Mouse (Mus musculus): ENCODE results near the gene Mov10l1. TPM values are rescaled to one million over a fixed set of nuclear protein-coding genes. Genes with fewer than 3 reads are reported as not detected.

The Mov10l1 gene
- polyA plus RNA-seq, 1 experiment from 2014 or later = 69.4 TPM

DNA sequence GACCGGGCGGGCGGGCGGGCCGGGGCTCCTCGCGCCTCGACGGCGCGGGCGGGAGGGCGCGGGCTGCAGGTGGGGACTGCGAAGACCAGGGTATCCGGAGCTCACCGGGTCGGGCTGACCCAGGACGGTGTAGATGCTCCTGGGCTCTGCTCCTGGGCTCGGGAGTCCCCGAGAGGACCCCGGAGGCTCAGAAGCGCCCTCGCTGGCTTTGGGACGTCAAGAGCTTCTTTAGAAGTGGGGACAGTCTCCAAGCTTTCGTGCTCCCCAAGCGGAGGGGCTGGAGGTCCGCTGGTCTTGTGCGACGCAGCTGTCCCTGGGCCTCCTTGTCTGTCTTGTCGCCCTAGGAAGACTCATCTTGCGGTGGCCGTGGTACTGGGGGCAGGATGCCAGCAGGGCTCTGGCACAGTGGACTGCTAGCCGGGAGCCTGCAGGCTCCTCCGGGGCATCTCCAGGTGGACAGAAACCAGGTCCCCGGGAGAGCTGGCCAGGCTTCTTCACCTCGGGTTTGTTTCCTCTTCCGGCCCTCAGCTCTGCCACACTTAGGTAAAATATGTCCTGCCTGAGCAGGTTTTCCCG lies 93.5 kb downstream of the Mov10l1 start:
- Histone ChIP-seq H3K9ac (peak overlapping the region; percentile 84), H3K4me2 (peak overlapping the region; percentile 87), H3K27ac (peak overlapping the region; percentile 97), H3K4me3 (peak overlapping the region; percentile 77), H3K27me3 (no peaks in the 10 kb centered on the region), H3K9me3 (replicated peaks) (no peaks in the 10 kb centered on the region), H3K4me1 (replicated peaks) (peaks cover 49% of the 10 kb centered on the region), H3K36me3 (peaks cover 4% of the 10 kb centered on the region; the same call in 1 of the 2 replicates)
- WGBS = under 1% methylated on average over 36 of the region's 39 CpGs
- ATAC-seq (replicated peaks; ENCODE audit: insufficient number of reproducible peaks, insufficient read depth, low FRiP score, low read depth) = peak; percentile 9

DNA sequence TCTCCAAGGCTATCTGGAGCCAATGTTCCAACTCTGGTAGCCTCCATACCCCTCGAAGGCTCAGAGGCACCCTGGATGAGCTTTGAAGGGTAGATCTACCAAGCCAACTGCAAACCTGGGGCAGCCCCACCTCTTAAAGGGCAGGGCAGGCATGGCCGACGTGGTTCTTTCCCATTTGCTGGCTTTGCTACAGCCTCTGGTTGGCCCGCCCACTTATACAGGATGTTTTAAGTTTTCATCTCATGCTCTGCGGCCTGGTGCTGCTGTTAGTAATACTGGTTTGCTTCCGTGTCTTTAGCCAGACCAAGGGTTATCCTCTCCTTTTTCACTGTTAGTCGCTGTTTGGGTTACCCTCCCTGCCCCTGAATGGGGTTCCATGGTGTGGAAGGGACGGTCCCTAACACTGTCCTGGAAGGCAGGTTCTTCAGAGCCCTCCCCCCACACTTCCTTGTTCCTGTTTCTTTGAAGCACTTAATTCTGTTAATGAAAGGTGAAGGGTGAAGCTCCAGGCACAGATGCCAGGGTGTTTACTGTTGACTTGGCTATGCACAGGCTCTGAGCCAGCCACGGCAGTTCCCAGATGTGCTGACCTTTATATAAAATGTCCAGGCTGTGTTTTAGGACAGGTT lies 95.6 kb downstream of the Mov10l1 start:
- peaks cover 44% of the 10 kb centered on the region for H3K4me1 ChIP-seq (replicated peaks)
- no peak for ATAC-seq (replicated peaks; ENCODE audit: insufficient number of reproducible peaks, insufficient read depth, low FRiP score, low read depth)
- peak overlapping the region; percentile 77 for H3K4me3 ChIP-seq
- H3K9ac ChIP-seq = peak overlapping the region; percentile 84; the same call in 1 of the 2 replicates
- H3K36me3 ChIP-seq = peaks cover 24% of the 10 kb centered on the region
- 54% methylated on average over 9 of the region's 9 CpGs for WGBS
- no peaks in the 10 kb centered on the region for H3K9me3 ChIP-seq (replicated peaks)
- H3K4me2 ChIP-seq = peak overlapping the region; percentile 87
- no peaks in the 10 kb centered on the region for H3K27me3 ChIP-seq
- H3K27ac ChIP-seq = peak overlapping the region; percentile 13; the same call in 1 of the 2 replicates

DNA sequence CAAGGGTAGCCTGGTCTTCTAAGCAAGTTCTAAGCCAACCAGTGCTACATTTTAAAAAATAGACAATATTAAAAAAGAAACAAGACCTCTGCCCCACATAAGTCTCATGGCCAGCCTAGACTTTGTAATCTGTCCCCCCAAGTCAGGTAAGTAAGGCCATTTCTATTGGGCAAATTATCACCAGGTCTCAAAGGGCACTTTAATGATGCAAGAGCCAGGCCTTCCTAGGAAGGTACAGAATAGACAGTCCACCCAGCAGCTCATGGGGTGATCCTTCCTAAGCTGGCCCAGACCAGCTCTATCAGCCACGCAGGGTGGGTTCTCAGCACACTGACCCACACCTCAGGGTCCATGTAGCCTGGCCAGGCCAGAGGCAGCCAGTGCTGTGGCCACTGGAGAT lies 101.2 kb downstream of the Mov10l1 start:
- H3K4me1 ChIP-seq (replicated peaks) = 0 out of 2 replicates have a peak, but pooled peaks cover 8% of the 10 kb centered on the region
- no peak overlapping the region for H3K4me3 ChIP-seq
- no peaks in the 10 kb centered on the region for H3K9me3 ChIP-seq (replicated peaks)
- H3K27me3 ChIP-seq = no peaks in the 10 kb centered on the region
- H3K36me3 ChIP-seq = peaks cover 54% of the 10 kb centered on the region
- H3K27ac ChIP-seq = no peak overlapping the region
- no peak overlapping the region for H3K9ac ChIP-seq
- H3K4me2 ChIP-seq = no peak overlapping the region
- no peak for ATAC-seq (replicated peaks; ENCODE audit: insufficient number of reproducible peaks, insufficient read depth, low FRiP score, low read depth)
- WGBS = 94% methylated on average over 1 of the region's 1 CpGs

GRCm38 (mm10) chr15:89084826-89085225 lies 102.1 kb downstream of the Mov10l1 start:
- H3K9me3 ChIP-seq (replicated peaks) = no peaks in the 10 kb centered on the region
- H3K4me2 ChIP-seq = no peak overlapping the region
- peaks cover 12% of the 10 kb centered on the region for H3K4me1 ChIP-seq (replicated peaks)
- ATAC-seq (replicated peaks; ENCODE audit: insufficient number of reproducible peaks, insufficient read depth, low FRiP score, low read depth) = no peak
- 87% methylated on average over 2 of the region's 2 CpGs for WGBS
- H3K4me3 ChIP-seq = no peak overlapping the region
- H3K36me3 ChIP-seq = peaks cover 54% of the 10 kb centered on the region
- no peaks in the 10 kb centered on the region for H3K27me3 ChIP-seq
- H3K27ac ChIP-seq = no peak overlapping the region
- H3K9ac ChIP-seq = no peak overlapping the region

- Histone ChIP-seq H3K27ac (peak within 1 kb of the TSS; percentile 83), H3K4me2 (peak within 1 kb of the TSS; percentile 95), H3K36me3 (peaks cover 43% of the 10 kb centered on the region), H3K4me3 (peak within 1 kb of the TSS; percentile 98), H3K4me1 (replicated peaks) (peaks cover 19% of the 10 kb centered on the region), H3K9me3 (replicated peaks) (no peaks in the 10 kb centered on the region), H3K9ac (peak within 1 kb of the TSS; percentile 94), H3K27me3 (no peaks in the 10 kb centered on the region)
- 2% methylated on average over 38 of the region's 38 CpGs for WGBS
- peak; percentile 94 for ATAC-seq (replicated peaks; ENCODE audit: insufficient number of reproducible peaks, insufficient read depth, low FRiP score, low read depth)
Observed at GRCm38 (mm10) chr15:89088607-89089247, 106.0 kb downstream of the Mov10l1 start, which contains the start of gene Selenoo. Selenoo (plus strand) TSS chr15:89089084.

GRCm38 (mm10) chr15:89089248-89090051 lies 106.7 kb downstream of the Mov10l1 start:
- peak overlapping the region; percentile 83 for H3K27ac ChIP-seq
- H3K9ac ChIP-seq = peak overlapping the region; percentile 94
- peak overlapping the region; percentile 95 for H3K4me2 ChIP-seq
- peaks cover 19% of the 10 kb centered on the region for H3K4me1 ChIP-seq (replicated peaks)
- H3K27me3 ChIP-seq = no peaks in the 10 kb centered on the region
- WGBS = 3% methylated on average over 67 of the region's 68 CpGs
- peak; percentile 63 for ATAC-seq (replicated peaks; ENCODE audit: insufficient number of reproducible peaks, insufficient read depth, low FRiP score, low read depth)
- peak overlapping the region; percentile 98 for H3K4me3 ChIP-seq
- H3K9me3 ChIP-seq (replicated peaks) = no peaks in the 10 kb centered on the region
- H3K36me3 ChIP-seq = peaks cover 43% of the 10 kb centered on the region

- WGBS = 94% methylated on average over 4 of the region's 4 CpGs
- Histone ChIP-seq H3K9ac (no peak overlapping the region), H3K27me3 (no peaks in the 10 kb centered on the region), H3K9me3 (replicated peaks) (no peaks in the 10 kb centered on the region), H3K27ac (no peak overlapping the region), H3K36me3 (peaks cover 43% of the 10 kb centered on the region), H3K4me1 (replicated peaks) (peaks cover 19% of the 10 kb centered on the region), H3K4me3 (no peak overlapping the region), H3K4me2 (peak overlapping the region; percentile 95; the same call in 1 of the 2 replicates)
- no peak for ATAC-seq (replicated peaks; ENCODE audit: insufficient number of reproducible peaks, insufficient read depth, low FRiP score, low read depth)
Observed at GRCm38 (mm10) chr15:89090662-89091061, 108.0 kb downstream of the Mov10l1 start.

GRCm38 (mm10) chr15:89092181-89092580 lies 109.5 kb downstream of the Mov10l1 start:
- Histone ChIP-seq H3K9me3 (replicated peaks) (no peaks in the 10 kb centered on the region), H3K9ac (no peak overlapping the region), H3K4me1 (replicated peaks) (peaks cover 19% of the 10 kb centered on the region), H3K27me3 (no peaks in the 10 kb centered on the region), H3K4me3 (no peak overlapping the region), H3K36me3 (peaks cover 53% of the 10 kb centered on the region), H3K4me2 (no peak overlapping the region), H3K27ac (no peak overlapping the region)
- WGBS = 77% methylated on average over 5 of the region's 5 CpGs
- ATAC-seq (replicated peaks; ENCODE audit: insufficient number of reproducible peaks, insufficient read depth, low FRiP score, low read depth) = no peak

DNA sequence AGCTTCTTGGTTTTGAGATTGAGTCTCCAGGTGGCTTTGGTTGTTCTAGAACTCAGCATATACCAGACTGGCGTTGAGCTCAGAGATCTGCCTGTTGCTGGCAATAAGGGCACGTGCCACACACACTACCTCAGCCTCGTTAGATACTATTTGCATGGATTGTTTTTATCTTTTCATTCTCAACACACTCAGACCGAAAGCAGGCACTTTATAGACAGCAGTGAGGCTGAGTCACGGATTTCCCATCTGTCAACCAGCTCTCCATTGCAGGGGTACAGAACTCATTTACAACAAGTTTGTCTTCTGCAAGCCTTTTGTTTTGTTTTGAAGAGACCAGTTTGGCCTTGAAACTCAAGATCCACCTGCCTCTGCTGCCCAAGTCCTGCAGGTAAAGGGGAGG lies 114.7 kb downstream of the Mov10l1 start:
- no peak overlapping the region for H3K9ac ChIP-seq
- 86% methylated on average over 5 of the region's 5 CpGs for WGBS
- peaks cover 99% of the 10 kb centered on the region for H3K36me3 ChIP-seq
- no peaks in the 10 kb centered on the region for H3K4me1 ChIP-seq (replicated peaks)
- no peak for ATAC-seq (replicated peaks; ENCODE audit: insufficient number of reproducible peaks, insufficient read depth, low FRiP score, low read depth)
- no peaks in the 10 kb centered on the region for H3K27me3 ChIP-seq
- H3K4me2 ChIP-seq = no peak overlapping the region
- H3K27ac ChIP-seq = no peak overlapping the region
- no peaks in the 10 kb centered on the region for H3K9me3 ChIP-seq (replicated peaks)
- no peak overlapping the region for H3K4me3 ChIP-seq

DNA sequence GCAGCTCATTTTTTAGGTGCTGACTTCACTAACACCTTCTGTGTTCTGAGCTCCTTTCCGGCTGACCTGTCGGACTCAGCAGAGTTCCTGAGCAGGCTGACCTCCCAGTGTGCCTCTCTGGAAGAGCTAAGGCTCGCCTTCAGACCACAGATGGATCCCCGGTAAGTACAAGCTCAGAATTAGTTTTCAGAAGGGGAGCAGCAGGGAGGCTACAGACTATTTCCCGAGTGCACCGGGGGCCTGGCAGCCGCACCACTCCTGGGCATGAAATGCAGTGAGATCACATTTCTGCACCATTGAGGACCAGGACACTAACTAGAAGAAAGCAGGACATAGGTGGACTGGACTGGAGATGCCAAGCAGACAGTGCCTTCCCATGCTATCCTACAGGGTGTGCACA lies 115.9 kb downstream of the Mov10l1 start:
- Histone ChIP-seq H3K4me3 (no peak overlapping the region), H3K27me3 (no peaks in the 10 kb centered on the region), H3K4me2 (no peak overlapping the region), H3K9me3 (replicated peaks) (no peaks in the 10 kb centered on the region), H3K9ac (no peak overlapping the region), H3K36me3 (peaks cover 91% of the 10 kb centered on the region), H3K4me1 (replicated peaks) (no peaks in the 10 kb centered on the region), H3K27ac (no peak overlapping the region)
- no peak for ATAC-seq (replicated peaks; ENCODE audit: insufficient number of reproducible peaks, insufficient read depth, low FRiP score, low read depth)
- WGBS = 84% methylated on average over 7 of the region's 7 CpGs

GRCm38 (mm10) chr15:89100823-89101222 lies 118.1 kb downstream of the Mov10l1 start:
- Histone ChIP-seq H3K36me3 (peaks cover 91% of the 10 kb centered on the region), H3K27ac (no peak overlapping the region), H3K4me3 (no peak overlapping the region), H3K9ac (no peak overlapping the region), H3K4me2 (no peak overlapping the region), H3K4me1 (replicated peaks) (no peaks in the 10 kb centered on the region), H3K27me3 (no peaks in the 10 kb centered on the region), H3K9me3 (replicated peaks) (no peaks in the 10 kb centered on the region)
- no peak for ATAC-seq (replicated peaks; ENCODE audit: insufficient number of reproducible peaks, insufficient read depth, low FRiP score, low read depth)
- 90% methylated on average over 12 of the region's 12 CpGs for WGBS

All from heart, embryonic 15.5 days (tissue).